Mouse (Mus musculus) adrenal gland, adult 10 weeks (tissue): ENCODE results near the gene Rarres1. TPM values are rescaled to one million over a fixed set of nuclear protein-coding genes. Genes with fewer than 3 reads are reported as not detected.

Experiments used
- polyA plus RNA-seq: library from polyadenylated mRNA; stranded (reverse); fragments of 350-450 nt; fragmentation: Illumina TruSeq; extraction: RNeasy Lipid Tissue Mini Kit (QIAGEN cat#74804); gene quantifications from one replicate; pipeline ENCODE4 v1.2.3, GENCODE M21; 2014; ENCODE audit warnings: low read depth, low replicate concordance

The Rarres1 gene
- polyA plus RNA-seq, result not detected

DNA sequence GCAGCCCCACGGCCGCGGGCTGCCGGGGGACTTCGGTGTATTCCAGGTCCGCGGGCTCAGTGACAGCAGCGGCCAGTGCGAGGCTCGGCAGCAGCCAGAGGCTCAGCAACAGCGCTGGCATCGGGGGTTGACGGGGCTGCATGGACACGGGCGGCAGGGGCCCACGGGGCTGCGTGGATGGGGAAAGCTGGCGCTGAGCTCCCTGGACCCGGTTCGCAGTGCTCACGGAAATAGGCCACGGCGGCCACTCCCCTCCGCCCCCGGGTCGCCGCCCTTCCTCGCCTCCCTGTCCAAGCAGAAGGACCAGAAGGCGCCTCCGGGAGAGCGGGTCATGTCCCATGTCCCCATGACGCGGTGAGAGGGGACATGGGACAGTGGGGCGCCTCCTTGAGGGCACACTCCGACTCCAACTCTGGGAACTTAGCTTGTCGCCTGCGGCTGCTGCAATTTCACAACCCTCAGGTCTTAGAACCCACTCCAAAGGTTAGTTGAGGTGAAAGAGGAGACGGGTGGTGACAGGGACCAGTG lies at the start of gene Rarres1:
TSS of gene Rarres1 (minus strand) at position 250 of the 528 bp plus-strand sequence.

DNA sequence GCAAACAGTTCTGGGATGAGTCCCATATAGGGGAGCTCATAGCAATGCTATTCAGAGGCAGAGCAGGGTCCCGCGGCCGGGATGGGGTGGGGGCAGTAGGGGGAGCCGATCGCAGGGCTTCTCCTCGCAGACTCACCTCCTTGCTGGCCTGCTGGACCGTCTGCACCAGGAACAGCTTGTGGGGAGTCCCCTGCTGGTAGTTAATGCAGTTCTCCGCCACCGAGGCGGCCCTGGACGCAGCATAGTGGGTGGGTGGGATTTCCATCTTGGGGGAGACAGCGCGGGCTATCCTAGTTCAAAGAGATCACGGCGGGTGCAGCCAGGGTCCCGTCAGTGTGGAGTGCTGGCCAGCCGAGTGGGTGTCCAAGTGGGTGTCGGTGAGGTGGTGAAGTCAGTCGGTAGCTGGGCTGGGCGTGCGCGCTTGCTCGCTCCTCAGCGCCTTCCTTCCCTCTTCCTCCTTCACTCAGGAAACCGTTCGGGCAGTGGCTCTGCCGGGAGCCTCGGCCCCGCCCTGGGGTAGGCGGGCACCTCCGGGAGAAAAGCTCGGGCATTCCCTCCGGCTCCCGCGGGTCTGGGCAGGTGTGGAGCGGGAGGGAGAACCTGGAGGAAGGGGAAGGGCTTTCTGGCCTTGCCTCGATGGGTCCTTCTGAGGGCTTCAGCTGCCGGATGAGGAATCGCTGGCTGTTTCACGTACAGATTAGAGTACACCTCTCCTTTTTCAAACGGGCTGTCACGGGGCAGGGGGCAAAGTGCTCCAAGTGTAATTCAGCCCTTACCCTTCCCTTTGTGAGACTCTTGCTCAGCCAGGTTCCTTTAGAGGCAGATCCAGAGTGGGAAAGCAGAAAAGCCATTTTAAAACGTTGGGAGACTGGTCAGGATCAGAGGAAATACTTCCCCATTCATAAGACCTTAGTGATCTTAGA lies 51.6 kb downstream of the Rarres1 start, which contains the start of gene Lxn:
TSS of gene Lxn (minus strand) at position 477 of the 923 bp plus-strand sequence.

DNA sequence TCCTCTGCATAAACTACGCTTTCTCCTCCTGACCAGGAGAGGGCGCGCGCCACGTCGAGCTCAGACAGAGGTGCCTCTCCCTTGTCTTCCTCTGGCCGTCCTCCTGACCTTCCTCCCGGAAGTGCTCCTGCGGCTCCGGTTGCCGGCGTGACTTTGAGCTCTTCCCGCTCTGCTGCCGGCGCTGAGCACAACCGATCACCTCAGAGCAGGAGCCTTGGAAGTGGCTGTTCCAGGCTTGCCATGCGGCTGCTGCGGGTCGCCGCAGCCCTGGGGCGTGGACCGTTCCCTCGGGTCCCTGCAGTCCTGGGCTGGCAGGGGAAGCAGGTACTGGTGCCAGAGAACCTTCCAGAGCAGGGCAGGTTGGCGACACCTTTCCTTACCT lies 85.3 kb downstream of the Rarres1 start, which contains the start of gene Gfm1:
TSS of gene Gfm1 (plus strand) at position 98 of the 382 bp plus-strand sequence.

Other genes starting within 250 kb of the Rarres1 start
- 10.1 TPM for gene Mlf1, start 141.4 kb downstream of the Rarres1 start, polyA plus RNA-seq
- not detected for gene Gm17402, start 140.4 kb downstream of the Rarres1 start, polyA plus RNA-seq
- 150 TPM for gene Gfm1, start 85.4 kb downstream of the Rarres1 start, polyA plus RNA-seq
- 16.9 TPM for gene Lxn, start 51.6 kb downstream of the Rarres1 start, polyA plus RNA-seq
- 169 TPM for gene Mfsd1, start 67.2 kb upstream of the Rarres1 start, polyA plus RNA-seq